Mouse (Mus musculus): ENCODE measurements around the gene Pdss1.
"Not testable (repeated sequence)": the region's sequence is repeated elsewhere in the genome, so short reads cannot be mapped to it uniquely, and the experiment has no call there.

- not testable (repeated sequence) for TF ChIP-seq POLR2A (IDR thresholded peaks at IDR 0.05; ENCODE audit: borderline replicate concordance, extremely low read depth, insufficient read depth, insufficient read length, poor library complexity, severe bottlenecking)
- peak; percentile 89 for TF ChIP-seq CTCF (IDR thresholded peaks at IDR 0.05; ENCODE audit: borderline replicate concordance, extremely low read depth, insufficient read depth, insufficient read length)
Observed at GRCm38 (mm10) chr2:22864394-22865037, 30.8 kb upstream of the Pdss1 start.
